Mouse (Mus musculus): ENCODE measurements around the gene Qrfpr. TPM values are rescaled to one million over a fixed set of nuclear protein-coding genes. Genes with fewer than 3 reads are reported as not detected.

The Qrfpr gene
- polyA plus RNA-seq, 1 experiment, result not detected

DNA sequence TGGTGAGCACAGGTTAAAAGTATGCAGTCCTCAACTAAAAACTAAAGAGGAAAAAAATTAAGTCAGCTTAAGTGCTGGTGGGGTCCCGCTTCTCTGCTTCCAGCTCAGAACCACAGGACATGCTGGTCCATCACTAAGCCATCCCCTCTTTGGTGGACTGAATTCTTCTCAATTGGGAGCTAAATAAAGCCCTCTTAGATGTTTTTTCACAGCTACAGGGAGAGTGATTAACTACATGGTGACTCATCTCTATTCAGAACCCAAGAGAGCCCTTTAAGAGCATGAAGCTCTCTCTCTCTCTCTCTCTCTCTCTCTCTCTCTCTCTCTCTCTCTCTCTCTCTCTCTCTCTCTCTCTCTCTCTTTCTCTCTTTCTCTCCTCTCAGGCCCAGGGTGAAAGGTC, 50.8 kb downstream of the Qrfpr start:
- TF ChIP-seq CTCF (IDR thresholded peaks at IDR 0.05; ENCODE audit: insufficient read depth, low read depth, low read length), result no peak
- TF ChIP-seq POLR2A (IDR thresholded peaks at IDR 0.05; ENCODE audit: insufficient read depth, low read depth, low read length), result no peak
- Histone ChIP-seq H3K4me3 (ENCODE audit: insufficient read depth, low read depth, low read length) (no peak overlapping the region), H3K27ac (ENCODE audit: insufficient read depth, low read depth, low read length) (no peak overlapping the region; the same call in 1 of the 2 replicates), H3K4me1 (ENCODE audit: control insufficient read depth, insufficient read depth, low read length) (peaks cover 3% of the 10 kb centered on the region; the same call in 1 of the 2 replicates)
- 71% methylated on average over 1 of the region's 1 CpGs for WGBS

DNA sequence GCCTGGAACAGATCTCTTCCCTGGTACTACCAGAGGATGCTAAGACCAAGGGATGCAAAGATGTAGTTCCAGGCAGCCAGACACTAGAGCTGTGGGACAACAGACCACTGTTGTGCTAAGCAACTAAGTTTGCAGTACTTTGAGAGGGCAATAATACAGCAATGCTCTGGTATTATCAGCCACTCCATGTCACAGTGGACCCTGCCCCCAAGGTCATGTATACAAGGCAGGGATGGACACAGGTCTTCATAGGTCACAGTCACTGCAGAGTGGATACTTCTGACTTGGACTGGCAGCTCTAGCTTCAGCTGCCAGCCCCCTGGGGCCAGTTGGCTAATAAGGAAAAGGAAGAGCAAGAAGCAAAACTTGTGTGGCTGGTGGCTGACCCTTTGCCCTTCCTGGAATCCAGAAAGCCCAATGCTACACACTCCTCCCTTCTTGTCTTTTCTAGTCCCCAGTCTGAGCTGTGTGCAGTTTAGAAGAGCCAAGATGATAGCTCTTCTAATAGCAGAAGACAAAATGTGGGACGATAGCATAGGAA, 51.4 kb downstream of the Qrfpr start:
- Histone ChIP-seq H3K4me3 (ENCODE audit: insufficient read depth, low read depth, low read length) (no peak overlapping the region), H3K27ac (ENCODE audit: insufficient read depth, low read depth, low read length) (no peak overlapping the region), H3K4me1 (ENCODE audit: control insufficient read depth, insufficient read depth, low read length) (peaks cover 3% of the 10 kb centered on the region; the same call in 1 of the 2 replicates)
- TF ChIP-seq CTCF (IDR thresholded peaks at IDR 0.05; ENCODE audit: insufficient read depth, low read depth, low read length) (no peak), POLR2A (IDR thresholded peaks at IDR 0.05; ENCODE audit: insufficient read depth, low read depth, low read length) (no peak)
- 87% methylated on average over 1 of the region's 1 CpGs for WGBS

DNA sequence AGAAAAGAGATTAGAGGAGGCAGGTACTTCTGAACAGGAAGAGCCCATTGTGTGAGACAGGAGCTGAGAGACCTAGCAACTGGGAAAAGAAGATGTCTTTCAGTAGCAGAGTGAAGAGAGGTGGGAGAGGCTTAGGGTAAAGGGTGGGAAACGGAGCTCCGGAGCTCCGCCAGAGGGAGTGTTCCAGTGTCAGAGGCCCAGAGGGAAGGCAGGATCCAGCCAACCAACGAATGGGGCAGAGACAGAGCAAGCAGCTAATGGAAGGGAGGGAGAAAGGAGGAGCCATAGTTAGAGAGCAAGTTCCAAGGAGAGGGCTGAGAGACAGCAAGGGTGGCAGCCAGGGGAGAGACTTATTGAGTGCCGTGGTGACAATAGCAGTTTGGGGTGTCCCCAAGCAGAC, 66.8 kb downstream of the Qrfpr start:
- Histone ChIP-seq H3K4me3 (ENCODE audit: insufficient read depth, low read depth, low read length) (no peak overlapping the region), H3K27ac (ENCODE audit: insufficient read depth, low read depth, low read length) (no peak overlapping the region), H3K4me1 (ENCODE audit: control insufficient read depth, insufficient read depth, low read length) (peaks cover 18% of the 10 kb centered on the region)
- WGBS, result 14% methylated on average over 5 of the region's 5 CpGs
- TF ChIP-seq POLR2A (IDR thresholded peaks at IDR 0.05; ENCODE audit: insufficient read depth, low read depth, low read length) (no peak), CTCF (IDR thresholded peaks at IDR 0.05; ENCODE audit: insufficient read depth, low read depth, low read length) (no peak)

DNA sequence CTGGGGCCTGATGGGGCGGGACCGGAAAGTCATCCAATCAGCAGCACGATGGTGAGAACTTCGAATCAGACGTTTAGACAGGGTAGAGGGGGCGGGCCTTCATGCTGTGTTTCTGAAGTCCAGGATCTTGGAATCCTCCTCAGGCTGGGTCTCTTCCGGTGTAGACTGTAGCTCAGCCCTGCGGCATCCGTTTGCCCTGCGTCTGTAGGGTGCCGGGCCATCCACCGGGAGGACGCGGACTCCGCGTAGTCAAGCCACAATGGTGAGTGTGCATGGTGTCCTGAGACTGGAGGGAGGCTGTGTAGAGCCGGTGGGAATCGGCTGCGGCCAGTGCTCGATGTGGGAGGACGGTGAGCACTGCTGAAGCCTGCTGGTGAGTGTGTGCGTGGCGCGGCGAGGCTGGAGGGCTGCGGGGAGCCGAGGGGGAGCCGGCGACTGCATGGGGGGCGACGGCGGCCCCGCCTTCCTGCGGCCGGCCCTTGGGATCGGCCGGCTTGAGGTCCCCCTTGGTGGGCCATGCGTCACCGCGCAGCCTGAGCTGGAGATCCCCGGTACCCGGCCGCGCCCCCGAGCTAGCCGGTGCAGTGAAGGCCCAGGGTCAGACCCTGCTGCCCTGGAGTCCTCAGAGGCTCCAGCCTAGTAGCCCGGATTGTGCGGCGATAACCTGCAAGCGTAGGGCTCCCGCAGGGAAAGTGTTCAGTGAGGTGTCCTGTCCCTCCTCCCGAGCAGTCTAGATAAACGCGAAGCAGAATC, 71.0 kb downstream of the Qrfpr start, which contains the start of gene D3Ertd254e:
D3Ertd254e (plus strand) TSS at position 84 of the 753 bp plus-strand sequence.
- Histone ChIP-seq H3K4me3 (ENCODE audit: insufficient read depth, low read depth, low read length) (peak within 1 kb of the TSS; percentile 88), H3K27ac (ENCODE audit: insufficient read depth, low read depth, low read length) (peak within 1 kb of the TSS; percentile 59), H3K4me1 (ENCODE audit: control insufficient read depth, insufficient read depth, low read length) (peaks cover 18% of the 10 kb centered on the region)
- under 1% methylated on average over 54 of the region's 54 CpGs for WGBS
- TF ChIP-seq CTCF (IDR thresholded peaks at IDR 0.05; ENCODE audit: insufficient read depth, low read depth, low read length), result no peak; the same call in 1 of the 2 replicates
- peak; percentile 80 for TF ChIP-seq POLR2A (IDR thresholded peaks at IDR 0.05; ENCODE audit: insufficient read depth, low read depth, low read length)

- H3K27ac ChIP-seq (ENCODE audit: insufficient read depth, low read depth, low read length), result no peak overlapping the region
- WGBS, result 6% methylated on average over 1 of the region's 1 CpGs
- TF ChIP-seq POLR2A (IDR thresholded peaks at IDR 0.05; ENCODE audit: insufficient read depth, low read depth, low read length), result no peak
- TF ChIP-seq CTCF (IDR thresholded peaks at IDR 0.05; ENCODE audit: insufficient read depth, low read depth, low read length), result no peak
Measured at GRCm38 (mm10) chr3:36150537-36150933, 71.6 kb downstream of the Qrfpr start.

DNA sequence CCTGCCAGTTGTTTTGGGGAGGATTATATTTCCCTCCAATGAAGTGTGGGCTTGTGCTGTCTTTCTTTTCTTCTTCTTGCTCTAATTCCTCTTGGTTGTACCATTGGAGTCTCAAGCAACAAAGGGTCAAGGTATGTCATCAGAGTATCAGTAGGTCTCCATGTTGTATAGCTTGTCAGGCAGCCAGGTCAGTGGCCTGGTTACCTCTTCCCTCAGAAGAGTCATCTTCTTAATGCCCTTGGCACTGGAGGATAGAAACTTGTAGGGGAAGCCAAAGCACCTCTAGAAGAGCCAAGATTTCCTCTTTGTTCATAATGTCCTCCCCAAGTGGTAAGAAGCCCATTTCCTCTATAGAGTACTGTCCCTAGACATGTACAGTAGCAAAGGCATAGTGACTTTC, 83.1 kb downstream of the Qrfpr start:
- Histone ChIP-seq H3K27ac (ENCODE audit: insufficient read depth, low read depth, low read length) (no peak overlapping the region), H3K4me1 (ENCODE audit: control insufficient read depth, insufficient read depth, low read length) (no peaks in the 10 kb centered on the region), H3K4me3 (ENCODE audit: insufficient read depth, low read depth, low read length) (no peak overlapping the region)
- TF ChIP-seq CTCF (IDR thresholded peaks at IDR 0.05; ENCODE audit: insufficient read depth, low read depth, low read length) (no peak), POLR2A (IDR thresholded peaks at IDR 0.05; ENCODE audit: insufficient read depth, low read depth, low read length) (no peak)

More at GRCm38 (mm10) chr3:36150537-36150933, 71.6 kb downstream of the Qrfpr start:
- H3K4me1 ChIP-seq (ENCODE audit: control insufficient read depth, insufficient read depth, low read length), result peaks cover 17% of the 10 kb centered on the region
- H3K4me3 ChIP-seq (ENCODE audit: insufficient read depth, low read depth, low read length), result peak overlapping the region; percentile 88

DNA sequence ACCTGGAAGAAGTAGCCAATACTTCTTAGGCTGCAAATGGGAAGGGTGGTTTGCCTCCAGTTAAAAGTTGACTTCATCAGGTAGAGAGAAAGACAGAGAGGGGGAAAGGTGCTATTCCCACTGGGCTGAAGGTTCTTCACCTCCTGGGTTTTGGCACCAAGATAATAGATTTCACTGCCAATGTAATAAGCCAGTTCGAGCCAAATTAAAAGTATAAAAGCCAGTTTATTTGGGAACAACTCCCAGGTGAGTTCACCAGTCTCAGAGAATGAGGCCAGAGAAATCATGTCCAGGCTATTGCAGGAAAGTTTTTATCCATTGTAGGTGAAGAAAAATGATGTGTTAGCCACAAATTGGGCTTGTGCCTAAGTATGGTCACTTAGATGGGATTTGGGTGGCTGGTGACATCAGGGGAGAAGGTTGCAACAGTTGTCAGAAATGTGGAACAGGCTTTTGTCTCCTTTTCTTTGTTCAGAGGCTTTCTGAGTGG, 83.9 kb downstream of the Qrfpr start:
- no peaks in the 10 kb centered on the region for H3K4me1 ChIP-seq (ENCODE audit: control insufficient read depth, insufficient read depth, low read length)
- no peak overlapping the region for H3K4me3 ChIP-seq (ENCODE audit: insufficient read depth, low read depth, low read length)
- H3K27ac ChIP-seq (ENCODE audit: insufficient read depth, low read depth, low read length), result no peak overlapping the region
- 73% methylated on average over 1 of the region's 1 CpGs for WGBS
- no peak for TF ChIP-seq CTCF (IDR thresholded peaks at IDR 0.05; ENCODE audit: insufficient read depth, low read depth, low read length)
- TF ChIP-seq POLR2A (IDR thresholded peaks at IDR 0.05; ENCODE audit: insufficient read depth, low read depth, low read length), result no peak

DNA sequence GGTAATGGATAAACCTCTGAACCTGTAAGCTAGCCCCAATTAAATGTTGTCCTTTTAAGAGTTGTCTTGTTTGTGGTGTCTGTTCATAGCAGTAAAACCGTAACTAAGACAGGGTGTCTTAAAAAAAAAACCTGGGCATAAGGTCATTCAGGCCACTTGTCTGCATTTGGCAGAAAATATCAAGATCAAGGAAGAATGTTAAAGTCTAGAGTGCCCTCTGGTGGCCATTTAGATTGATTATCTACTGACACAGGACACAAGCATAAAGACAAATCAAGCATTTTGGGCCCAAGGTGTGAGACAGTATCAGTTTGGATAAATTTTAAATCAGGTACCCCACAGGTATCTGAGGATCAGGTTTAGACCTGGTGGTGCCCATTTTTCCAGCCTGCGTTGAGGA, 84.6 kb downstream of the Qrfpr start:
- no peak overlapping the region for H3K4me3 ChIP-seq (ENCODE audit: insufficient read depth, low read depth, low read length)
- H3K27ac ChIP-seq (ENCODE audit: insufficient read depth, low read depth, low read length), result no peak overlapping the region
- TF ChIP-seq POLR2A (IDR thresholded peaks at IDR 0.05; ENCODE audit: insufficient read depth, low read depth, low read length) (no peak), CTCF (IDR thresholded peaks at IDR 0.05; ENCODE audit: insufficient read depth, low read depth, low read length) (no peak)
- no peaks in the 10 kb centered on the region for H3K4me1 ChIP-seq (ENCODE audit: control insufficient read depth, insufficient read depth, low read length)
- WGBS, result 41% methylated on average over 2 of the region's 2 CpGs

DNA sequence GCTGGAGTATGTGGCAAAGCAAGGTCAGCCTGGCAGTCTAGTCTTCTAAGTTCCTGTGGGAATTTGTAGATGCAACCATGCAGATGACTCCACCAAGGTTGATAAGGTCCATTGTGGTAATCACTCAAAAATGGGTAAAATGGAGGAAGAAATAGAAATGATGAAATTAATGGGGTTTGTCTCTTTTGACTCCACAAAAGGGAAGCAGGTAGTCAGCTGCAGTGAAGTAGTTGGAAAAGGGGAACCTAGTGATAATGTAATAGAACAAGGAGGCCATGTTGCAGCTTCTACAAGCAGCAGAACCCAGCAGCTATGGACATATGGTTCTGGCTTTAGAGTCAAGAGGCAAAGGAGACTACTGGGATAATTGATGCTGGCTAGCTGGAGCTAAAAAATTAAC, 86.0 kb downstream of the Qrfpr start:
- Histone ChIP-seq H3K4me3 (ENCODE audit: insufficient read depth, low read depth, low read length) (no peak overlapping the region), H3K4me1 (ENCODE audit: control insufficient read depth, insufficient read depth, low read length) (no peaks in the 10 kb centered on the region), H3K27ac (ENCODE audit: insufficient read depth, low read depth, low read length) (no peak overlapping the region)
- no peak for TF ChIP-seq CTCF (IDR thresholded peaks at IDR 0.05; ENCODE audit: insufficient read depth, low read depth, low read length)

Other genes with a start within 250 kb of the Qrfpr start
- 395 TPM in 1 of 2 replicates, not detected in the other for gene Mccc1, start 221.6 kb downstream of the Qrfpr start, polyA plus RNA-seq (2012; ENCODE audit: insufficient read depth, insufficient read length, low replicate concordance, missing spikeins)
- gene Ccdc144b, start 168.8 kb downstream of the Qrfpr start, polyA plus RNA-seq (2012; ENCODE audit: insufficient read depth, insufficient read length, low replicate concordance, missing spikeins), result not detected in 2 replicates
- not detected in 2 replicates for gene Acad9, start 156.3 kb downstream of the Qrfpr start, polyA plus RNA-seq (2012; ENCODE audit: insufficient read depth, insufficient read length, low replicate concordance, missing spikeins)
- not detected in 2 replicates for gene D3Ertd254e, start 71.3 kb downstream of the Qrfpr start, polyA plus RNA-seq (2012; ENCODE audit: insufficient read depth, insufficient read length, low replicate concordance, missing spikeins)

Data from olfactory bulb, adult 2 months (tissue).